Mouse (Mus musculus): Measurements from ENCODE around the gene Padi3. TPM values are rescaled to one million over a fixed set of nuclear protein-coding genes. Genes with fewer than 3 reads are reported as not detected.
A peak's percentile ranks its signal among the peaks of the same experiment; 100 is the strongest.

Padi3 gene
- total and polyA plus RNA-seq, 3 experiments = 73.1 to 106 TPM; not detected in 1

- no peaks in the 10 kb centered on the region for H3K9me3 ChIP-seq (replicated peaks; ENCODE audit: insufficient read depth, low read length)
- H3K4me3 ChIP-seq (ENCODE audit: control insufficient read depth in 1 of 2, insufficient read depth in 1 of 2, low read depth in 2 of 2, low read length in 2 of 2) = peak overlapping the region; percentile 67 to 85
- peak; percentile 92 for DNase-seq (ENCODE audit: low read depth, low spot score)
- peak overlapping the region; percentile 91 for H3K27ac ChIP-seq (ENCODE audit: control insufficient read depth, low read depth, low read length)
- TF ChIP-seq ETS1 (IDR thresholded peaks at IDR 0.05; ENCODE audit: low read depth, low read length) = peak; percentile 92
- TF ChIP-seq TAL1 (IDR thresholded peaks at IDR 0.05; ENCODE audit: low read length) = no peak
- TF ChIP-seq BHLHE40 (IDR thresholded peaks at IDR 0.05; ENCODE audit: borderline replicate concordance, low read depth, low read length) = peak; percentile 45; the same call in 1 of the 2 replicates
- TF ChIP-seq POLR2A (IDR thresholded peaks at IDR 0.05; ENCODE audit: control insufficient read depth in 1 of 2, insufficient read depth in 1 of 2, low read depth in 1 of 2, low read length in 2 of 2, poor library complexity in 1 of 2) = peak in 1 of 2 experiments; percentile 51; a peak in 1 of 4 replicates
- TF ChIP-seq ELF1 (IDR thresholded peaks at IDR 0.05; ENCODE audit: low read depth, low read length) = peak; percentile 51; the same call in 1 of the 2 replicates
- TF ChIP-seq SIN3A (IDR thresholded peaks at IDR 0.05; ENCODE audit: low read length) = peak; percentile 57
- TF ChIP-seq EP300 (IDR thresholded peaks at IDR 0.05; ENCODE audit: low read depth in 1 of 2, low read length in 2 of 2) = peak in 1 of 2 experiments; percentile 52; a peak in 1 of 4 replicates
- TF ChIP-seq HCFC1 (IDR thresholded peaks at IDR 0.05; ENCODE audit: low read depth, low read length) = peak; percentile 62
- peak; percentile 74; the same call in 1 of the 2 replicates for TF ChIP-seq MAZ (IDR thresholded peaks at IDR 0.05; ENCODE audit: low read depth, low read length)
- no peak for TF ChIP-seq MXI1 (IDR thresholded peaks at IDR 0.05; ENCODE audit: low read depth, low read length)
- TF ChIP-seq NELFE (IDR thresholded peaks at IDR 0.05; ENCODE audit: low read depth, low read length) = no peak
- TF ChIP-seq RCOR1 (IDR thresholded peaks at IDR 0.05; ENCODE audit: low read depth, low read length) = 0 out of 2 replicates have a peak, but pooled peaks have one; percentile 5
- no peak for TF ChIP-seq E2F4 (IDR thresholded peaks at IDR 0.05; ENCODE audit: borderline replicate concordance, low read depth, low read length)
- peak; percentile 64 for TF ChIP-seq USF1 (IDR thresholded peaks at IDR 0.05; ENCODE audit: low read depth, low read length)
- peak overlapping the region; percentile 73 for H3K9ac ChIP-seq (ENCODE audit: control insufficient read depth, low read depth, low read length, poor library complexity, severe bottlenecking)
- no peaks in the 10 kb centered on the region for H3K27me3 ChIP-seq (ENCODE audit: control insufficient read depth in 1 of 2, insufficient read depth in 2 of 2, low read length in 2 of 2)
- peaks cover 4 to 52% of the 10 kb centered on the region in 2 experiments; a peak in 3 of 4 replicates for H3K4me1 ChIP-seq (ENCODE audit: control insufficient read depth in 1 of 2, insufficient read depth in 2 of 2, low read length in 2 of 2)
- H3K36me3 ChIP-seq (ENCODE audit: control insufficient read depth in 1 of 2, insufficient read depth in 2 of 2, low read length in 2 of 2) = peaks cover 0 to 9% of the 10 kb centered on the region in 2 experiments; a peak in 2 of 4 replicates
- peaks cover 19% of the 10 kb centered on the region for H3K79me2 ChIP-seq (ENCODE audit: control insufficient read depth, insufficient read depth, low read length, poor library complexity)
These were observed 2.2 kb upstream of the Padi3 start for GRCm38 (mm10) chr4:140812609-140813008.

- DNase-seq (ENCODE audit: low read depth, low spot score) = peak; percentile 72
- peak; percentile 6; the same call in 1 of the 2 replicates for TF ChIP-seq MYC (IDR thresholded peaks at IDR 0.05; ENCODE audit: low read depth, low read length)
- TF ChIP-seq ETS1 (IDR thresholded peaks at IDR 0.05; ENCODE audit: low read depth, low read length) = peak; percentile 83
- TF ChIP-seq EP300 (IDR thresholded peaks at IDR 0.05; ENCODE audit: low read depth in 1 of 2, low read length in 2 of 2) = peak in 1 of 2 experiments; percentile 19; a peak in 1 of 4 replicates
- peak; percentile 80 for TF ChIP-seq GATA1 (IDR thresholded peaks at IDR 0.05; ENCODE audit: low read depth, low read length)
- no peak for TF ChIP-seq ZKSCAN1 (IDR thresholded peaks at IDR 0.05; ENCODE audit: low read depth, low read length)
- TF ChIP-seq POLR2AphosphoS2 (IDR thresholded peaks at IDR 0.05; ENCODE audit: low read length) = no peak
- TF ChIP-seq MEF2A (IDR thresholded peaks at IDR 0.05; ENCODE audit: extremely low read depth, insufficient replicate concordance, low read depth, low read length, poor library complexity, severe bottlenecking) = peak; percentile 0; the same call in 1 of the 2 replicates
- peak; percentile 63; the same call in 1 of the 2 replicates for TF ChIP-seq BHLHE40 (IDR thresholded peaks at IDR 0.05; ENCODE audit: borderline replicate concordance, low read depth, low read length)
- peak; percentile 32; the same call in 1 of the 2 replicates for TF ChIP-seq CHD2 (IDR thresholded peaks at IDR 0.05; ENCODE audit: low read length)
- Histone ChIP-seq H3K27me3 (ENCODE audit: control insufficient read depth in 1 of 2, insufficient read depth in 2 of 2, low read length in 2 of 2) (no peaks in the 10 kb centered on the region), H3K4me3 (ENCODE audit: control insufficient read depth in 1 of 2, insufficient read depth in 1 of 2, low read depth in 2 of 2, low read length in 2 of 2) (peak overlapping the region; percentile 67 to 85; a peak in 3 of 4 replicates), H3K36me3 (ENCODE audit: control insufficient read depth in 1 of 2, insufficient read depth in 2 of 2, low read length in 2 of 2) (peaks cover 0 to 9% of the 10 kb centered on the region in 2 experiments; a peak in 2 of 4 replicates), H3K27ac (ENCODE audit: control insufficient read depth, low read depth, low read length) (peak overlapping the region; percentile 91), H3K9ac (ENCODE audit: control insufficient read depth, low read depth, low read length, poor library complexity, severe bottlenecking) (peak overlapping the region; percentile 32), H3K4me1 (ENCODE audit: control insufficient read depth in 1 of 2, insufficient read depth in 2 of 2, low read length in 2 of 2) (peaks cover 4 to 52% of the 10 kb centered on the region in 2 experiments; a peak in 3 of 4 replicates), H3K9me3 (replicated peaks; ENCODE audit: insufficient read depth, low read length) (no peaks in the 10 kb centered on the region), H3K79me2 (ENCODE audit: control insufficient read depth, insufficient read depth, low read length, poor library complexity) (peaks cover 23% of the 10 kb centered on the region)
These were observed 1.7 kb upstream of the Padi3 start for GRCm38 (mm10) chr4:140812191-140812590.

All from MEL (cell line).